Mouse (Mus musculus) liver, adult 2 months (tissue): ENCODE data around the gene Guca2b. TPM values are rescaled to one million over a fixed set of nuclear protein-coding genes. Genes with fewer than 3 reads are reported as not detected.

Experiments used
- DNase-seq: peaks from one replicate; pipeline ENCODE4 v3.0.0-alpha.2; 2011; ENCODE audit warnings: low read depth, low spot score; ENCODE audit errors: extremely low read depth
- H3K27ac ChIP-seq: fragments of 200-500 bp; replicated peaks from 2 replicates; pipeline ENCODE4 v1.5.1; 2012; ENCODE audit warnings: low read depth, mild to moderate bottlenecking, control low read depth, inconsistent platforms, low read length; ENCODE audit not compliant: insufficient read depth
- H3K27me3 ChIP-seq: fragments of 200-500 bp; 2 replicates; pipeline ENCODE4 v1.6.1; 2012; ENCODE audit warnings: mild to moderate bottlenecking, moderate library complexity, low read length, inconsistent platforms; ENCODE audit not compliant: control insufficient read depth, insufficient read depth
- H3K36me3 ChIP-seq: fragments of 200-500 bp; 2 replicates; pipeline ENCODE4 v1.6.1; 2012; ENCODE audit warnings: low read length, inconsistent platforms; ENCODE audit not compliant: control insufficient read depth, insufficient read depth
- H3K4me1 ChIP-seq: fragments of 200-500 bp; 2 replicates; pipeline ENCODE4 v1.6.1; 2011; ENCODE audit warnings: low read length; ENCODE audit not compliant: control insufficient read depth, insufficient read depth
- H3K4me3 ChIP-seq: fragments of 200-500 bp; 2 replicates; pipeline ENCODE4 v1.5.1; 2011; ENCODE audit warnings: low read depth, mild to moderate bottlenecking, control low read depth, low read length, moderate library complexity; ENCODE audit not compliant: insufficient read depth
- H3K79me2 ChIP-seq: fragments of 200-500 bp; 2 replicates; pipeline ENCODE4 v1.6.1; 2012; ENCODE audit warnings: inconsistent platforms, mild to moderate bottlenecking, low read length, moderate library complexity; ENCODE audit not compliant: control insufficient read depth, insufficient read depth
- H3K9ac ChIP-seq: fragments of 200-500 bp; 2 replicates; pipeline ENCODE4 v1.6.1; 2012; ENCODE audit warnings: low read depth, mild to moderate bottlenecking, control low read depth, inconsistent platforms, low read length
- CTCF ChIP-seq: fragments of 200-500 bp; IDR thresholded peaks from 2 replicates; pipeline ENCODE4 v1.5.1; 2011; ENCODE audit warnings: low read depth, low read length, control low read depth
- POLR2A ChIP-seq: fragments of 200-500 bp; IDR thresholded peaks from 2 replicates; pipeline ENCODE4 v1.6.1; 2011; ENCODE audit warnings: low read length, control low read depth; ENCODE audit not compliant: insufficient read depth; ENCODE audit errors: extremely low read depth
- WGBS: fragments of 180-500 bp; shearing (Covaris S2); methylation state at CpG from one replicate; pipeline ENCODE4 v1.1.7; 2018; 5-methylcytosine and 5-hydroxymethylcytosine counted together
- polyA plus RNA-seq: library from polyadenylated mRNA; depleted of rRNA; stranded (reverse); fragments of >200 nt; gene quantifications from 2 replicates; pipeline ENCODE4 v1.2.3, GENCODE M21; 2012; rRNA removed
- total RNA-seq: library from RNA; depleted of rRNA; stranded (reverse); fragments of >200 nt; gene quantifications from 2 replicates; pipeline ENCODE4 v1.2.3, GENCODE M21; 2014; rRNA removed

Gene Guca2b
- total and polyA plus RNA-seq, 2 experiments = not detected

DNA sequence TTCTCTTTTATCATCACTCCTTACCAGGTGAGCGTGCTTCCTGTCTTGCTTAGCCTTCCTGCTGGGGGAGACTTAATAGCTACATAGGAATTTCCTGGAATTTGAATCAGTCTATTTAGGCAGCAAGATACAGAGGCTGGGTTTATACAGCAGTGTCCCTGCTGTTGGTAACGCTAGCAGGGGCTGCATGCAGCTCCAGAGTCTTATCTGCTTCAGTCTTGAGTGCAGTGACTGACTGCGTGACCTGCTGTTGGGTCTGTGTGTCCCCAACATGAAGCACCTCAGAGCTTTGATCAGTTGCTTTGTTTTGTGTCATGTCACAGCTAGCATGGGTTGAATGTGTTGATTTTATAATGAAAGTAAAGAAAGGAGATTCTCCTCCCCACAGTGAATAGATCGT, 31.4 kb downstream of the Guca2b start:
- no peak for DNase-seq
- H3K27me3 ChIP-seq = no peaks in the 10 kb centered on the region
- no peak overlapping the region for H3K27ac ChIP-seq
- no peaks in the 10 kb centered on the region for H3K79me2 ChIP-seq
- H3K9ac ChIP-seq = no peak overlapping the region
- peaks cover 3% of the 10 kb centered on the region; the same call in 1 of the 2 replicates for H3K4me1 ChIP-seq
- 85% methylated on average over 4 of the region's 4 CpGs for WGBS
- peaks cover 27% of the 10 kb centered on the region for H3K36me3 ChIP-seq
- no peak overlapping the region for H3K4me3 ChIP-seq
- TF ChIP-seq CTCF (no peak), POLR2A (no peak)

GRCm38 (mm10) chr4:119626876-119627275, 31.9 kb downstream of the Guca2b start:
- peaks cover 31% of the 10 kb centered on the region for H3K36me3 ChIP-seq
- 76% methylated on average over 3 of the region's 3 CpGs for WGBS
- H3K27ac ChIP-seq = no peak overlapping the region

GRCm38 (mm10) chr4:119626081-119626645, 32.6 kb downstream of the Guca2b start:
- Histone ChIP-seq H3K27ac (no peak overlapping the region), H3K79me2 (no peaks in the 10 kb centered on the region), H3K4me1 (peaks cover under 1% of the 10 kb centered on the region; the same call in 1 of the 2 replicates), H3K27me3 (no peaks in the 10 kb centered on the region), H3K9ac (no peak overlapping the region), H3K36me3 (peaks cover 36% of the 10 kb centered on the region), H3K4me3 (no peak overlapping the region)
- TF ChIP-seq CTCF (no peak), POLR2A (no peak)
- WGBS = 79% methylated on average over 7 of the region's 7 CpGs
- DNase-seq = no peak

More at GRCm38 (mm10) chr4:119626876-119627275, 31.9 kb downstream of the Guca2b start:
- H3K79me2 ChIP-seq = no peaks in the 10 kb centered on the region
- H3K27me3 ChIP-seq = no peaks in the 10 kb centered on the region
- no peak for DNase-seq
- no peak overlapping the region for H3K9ac ChIP-seq
- H3K4me1 ChIP-seq = peaks cover 3% of the 10 kb centered on the region; the same call in 1 of the 2 replicates
- TF ChIP-seq POLR2A (no peak), CTCF (no peak)
- no peak overlapping the region for H3K4me3 ChIP-seq

DNA sequence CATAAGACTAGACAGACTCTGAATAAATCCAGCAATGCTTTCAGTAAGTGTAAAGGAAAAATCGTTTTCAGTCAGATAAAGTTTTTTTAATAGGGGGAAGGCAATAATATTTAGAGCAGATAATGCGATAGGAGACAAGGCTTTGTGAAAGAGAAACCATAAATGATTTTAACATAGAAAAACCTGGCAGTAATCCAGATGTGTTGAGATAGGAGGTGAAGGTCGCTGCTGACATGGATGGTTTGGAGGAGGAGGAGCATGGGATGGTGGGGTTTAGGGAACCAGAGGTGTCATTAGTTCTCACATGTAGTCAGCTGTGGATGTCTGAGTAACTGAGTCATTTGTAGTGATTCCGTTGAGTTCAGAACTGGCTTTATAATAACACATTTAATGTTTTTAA, 44.0 kb downstream of the Guca2b start:
- H3K4me3 ChIP-seq = no peak overlapping the region
- peaks cover 2% of the 10 kb centered on the region; the same call in 1 of the 2 replicates for H3K4me1 ChIP-seq
- H3K9ac ChIP-seq = no peak overlapping the region
- H3K27ac ChIP-seq = no peak overlapping the region
- peaks cover 11% of the 10 kb centered on the region; the same call in 1 of the 2 replicates for H3K36me3 ChIP-seq
- TF ChIP-seq POLR2A (no peak), CTCF (no peak)
- no peak for DNase-seq
- WGBS = 41% methylated on average over 4 of the region's 4 CpGs
- H3K79me2 ChIP-seq = no peaks in the 10 kb centered on the region; the same call in 1 of the 2 replicates
- H3K27me3 ChIP-seq = no peaks in the 10 kb centered on the region

GRCm38 (mm10) chr4:119614078-119614477, 44.7 kb downstream of the Guca2b start:
- no peak overlapping the region for H3K4me3 ChIP-seq
- H3K9ac ChIP-seq = no peak overlapping the region
- H3K27me3 ChIP-seq = no peaks in the 10 kb centered on the region
- no peaks in the 10 kb centered on the region; the same call in 1 of the 2 replicates for H3K79me2 ChIP-seq
- no peak for TF ChIP-seq POLR2A
- TF ChIP-seq CTCF = no peak
- 16% methylated on average over 1 of the region's 1 CpGs for WGBS
- no peak for DNase-seq
- no peak overlapping the region for H3K27ac ChIP-seq
- H3K36me3 ChIP-seq = peaks cover 7% of the 10 kb centered on the region; the same call in 1 of the 2 replicates
- peaks cover 2% of the 10 kb centered on the region; the same call in 1 of the 2 replicates for H3K4me1 ChIP-seq

GRCm38 (mm10) chr4:119609488-119609887, 49.3 kb downstream of the Guca2b start:
- no peak for DNase-seq
- Histone ChIP-seq H3K36me3 (peaks cover 2% of the 10 kb centered on the region; the same call in 1 of the 2 replicates), H3K79me2 (peaks cover 6% of the 10 kb centered on the region; the same call in 1 of the 2 replicates), H3K9ac (no peak overlapping the region), H3K4me3 (no peak overlapping the region), H3K27ac (no peak overlapping the region), H3K27me3 (no peaks in the 10 kb centered on the region), H3K4me1 (no peaks in the 10 kb centered on the region; the same call in 1 of the 2 replicates)
- TF ChIP-seq POLR2A (no peak), CTCF (no peak)
- 56% methylated on average over 1 of the region's 1 CpGs for WGBS

Other genes with a start within 250 kb of the Guca2b start
- gene Ccdc30, start 243.4 kb downstream of the Guca2b start, total RNA-seq = 5.4 and 5.9 TPM in 2 replicates
- 1.8 and 3.0 TPM in 2 replicates for gene Ccdc30, start 243.4 kb downstream of the Guca2b start, polyA plus RNA-seq
- gene Ppcs, start 236.5 kb downstream of the Guca2b start, total RNA-seq = 17.8 and 19.9 TPM in 2 replicates
- gene Ppcs, start 236.5 kb downstream of the Guca2b start, polyA plus RNA-seq = 26.4 and 26.8 TPM in 2 replicates
- gene Zmynd12, start 236.1 kb downstream of the Guca2b start, total RNA-seq = 0.20 and 0.28 TPM in 2 replicates
- gene Zmynd12, start 236.1 kb downstream of the Guca2b start, polyA plus RNA-seq = 0.10 and 0.15 TPM in 2 replicates
- not detected in 2 replicates for gene Rimkla, start 166.3 kb downstream of the Guca2b start, total RNA-seq
- not detected in 2 replicates for gene Rimkla, start 166.3 kb downstream of the Guca2b start, polyA plus RNA-seq
- gene Foxj3, start 122.0 kb downstream of the Guca2b start, total RNA-seq = 6.2 and 7.7 TPM in 2 replicates
- 5.0 and 6.7 TPM in 2 replicates for gene Foxj3, start 122.0 kb downstream of the Guca2b start, polyA plus RNA-seq
- 7.9 and 12.1 TPM in 2 replicates for gene Frg2f1, start 119.4 kb downstream of the Guca2b start, total RNA-seq
- gene Frg2f1, start 119.4 kb downstream of the Guca2b start, polyA plus RNA-seq = 9.6 and 9.7 TPM in 2 replicates
- gene Guca2a, start 21.2 kb downstream of the Guca2b start, total RNA-seq = not detected in 2 replicates
- gene Guca2a, start 21.2 kb downstream of the Guca2b start, polyA plus RNA-seq = 0.36 and 1.2 TPM in 2 replicates
- gene Hivep3, start 74.8 kb upstream of the Guca2b start, total RNA-seq = 1.5 and 1.7 TPM in 2 replicates
- gene Hivep3, start 74.8 kb upstream of the Guca2b start, polyA plus RNA-seq = 0.67 and 0.95 TPM in 2 replicates